Mouse (Mus musculus) T-helper 2 cell (primary cell): ENCODE results near the gene Krt8.
"Not testable (repeated sequence)": the region's sequence is repeated elsewhere in the genome, so short reads cannot be mapped to it uniquely, and the experiment has no call there.

Experiments
- in situ Hi-C: fragments of 300-600 bp; cut with MboI, MseI; formaldehyde crosslinking; loops from one replicate; pipeline ENCODE4 v1.15.1; 2025; ENCODE audit warnings: high pct_unique_total_duplicates

The Krt8 gene

DNA sequence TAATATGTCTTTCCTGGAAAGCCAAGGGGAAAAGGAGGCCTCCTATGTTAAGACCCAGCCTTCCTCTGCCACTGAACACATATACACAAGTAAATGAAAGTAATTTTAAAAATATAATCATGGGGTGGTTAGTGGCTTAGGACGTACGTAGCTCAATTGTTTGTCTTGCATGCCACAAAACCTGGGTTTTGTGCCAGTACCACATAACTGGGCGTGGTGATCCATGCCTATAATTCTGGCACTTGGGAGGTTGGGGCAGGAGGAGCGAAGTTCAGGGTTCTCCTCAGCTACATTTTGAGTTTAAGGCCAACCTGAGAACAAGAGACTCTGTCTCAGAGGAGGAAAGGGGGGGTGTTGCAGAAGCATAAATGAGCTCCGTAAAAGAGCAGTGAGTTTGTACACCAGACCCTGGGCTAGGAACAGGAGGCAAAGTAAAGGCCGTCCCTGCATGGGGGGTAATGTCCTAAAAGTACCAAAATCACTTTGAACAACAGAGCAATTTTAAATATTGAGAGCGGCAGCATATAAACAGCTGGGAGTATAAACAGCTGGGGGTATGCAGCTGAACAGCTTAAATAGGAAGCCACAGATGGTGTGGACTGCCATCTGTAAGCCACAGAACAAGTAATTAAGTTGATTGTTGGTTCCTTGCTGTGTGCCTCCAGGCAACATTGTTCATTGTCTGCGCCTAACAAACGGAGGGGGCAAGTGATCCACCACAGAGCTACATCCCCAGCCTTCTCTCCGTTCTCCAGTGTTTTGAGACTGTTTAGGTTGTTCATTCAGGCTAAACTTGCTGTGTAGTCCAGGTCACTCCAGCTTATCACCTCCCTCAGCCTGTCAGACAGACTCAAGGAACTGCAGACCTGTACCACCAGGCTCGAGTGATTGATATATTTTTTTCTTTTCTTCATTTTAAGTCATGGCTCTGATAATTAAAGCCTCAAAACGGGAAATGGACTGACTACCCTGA is 3.1 kb upstream of the Krt8 start:
- in situ Hi-C loops: no loop called here

DNA sequence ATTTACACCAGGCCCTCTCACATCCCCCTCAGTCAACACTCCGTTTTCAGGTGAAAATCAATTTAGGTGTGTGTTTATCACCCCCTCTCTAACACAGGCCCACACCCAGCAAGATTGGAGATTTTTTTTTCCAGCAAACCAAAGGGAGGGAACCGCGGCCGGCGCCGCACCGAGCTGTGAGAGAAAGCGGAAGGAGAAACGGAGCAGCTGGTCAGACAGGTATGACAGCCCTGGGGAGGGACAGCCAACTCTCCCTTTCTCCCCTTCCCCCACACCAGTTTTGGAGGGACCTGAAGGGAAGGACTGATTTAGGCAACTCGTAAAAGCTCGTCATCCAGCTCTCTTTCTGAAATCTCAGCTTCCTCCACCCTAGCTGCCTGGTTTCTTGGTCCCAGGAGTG is 2.0 kb upstream of the Krt8 start:
- in situ Hi-C loops: no loop called here

DNA sequence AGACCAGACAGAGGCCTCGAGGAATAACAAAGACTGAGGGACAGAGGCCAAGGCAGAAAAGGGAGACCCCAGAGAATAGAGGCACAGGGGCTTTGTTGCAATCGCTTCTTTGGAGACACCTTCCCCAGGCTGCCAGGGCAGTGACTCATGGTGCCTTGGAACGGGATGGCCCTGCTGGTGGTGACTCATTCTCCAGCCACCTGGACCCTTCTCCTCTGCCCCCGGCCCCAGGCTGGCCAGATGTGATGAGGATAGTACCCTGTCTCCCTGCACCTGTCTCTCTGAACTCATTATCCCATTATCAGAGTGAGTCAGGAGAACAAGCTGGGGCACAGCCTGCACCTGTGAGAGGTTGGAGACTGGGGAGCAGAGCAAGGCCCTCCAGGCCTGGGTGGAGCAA is 1.0 kb upstream of the Krt8 start:
- in situ Hi-C loops: no loop called here

DNA sequence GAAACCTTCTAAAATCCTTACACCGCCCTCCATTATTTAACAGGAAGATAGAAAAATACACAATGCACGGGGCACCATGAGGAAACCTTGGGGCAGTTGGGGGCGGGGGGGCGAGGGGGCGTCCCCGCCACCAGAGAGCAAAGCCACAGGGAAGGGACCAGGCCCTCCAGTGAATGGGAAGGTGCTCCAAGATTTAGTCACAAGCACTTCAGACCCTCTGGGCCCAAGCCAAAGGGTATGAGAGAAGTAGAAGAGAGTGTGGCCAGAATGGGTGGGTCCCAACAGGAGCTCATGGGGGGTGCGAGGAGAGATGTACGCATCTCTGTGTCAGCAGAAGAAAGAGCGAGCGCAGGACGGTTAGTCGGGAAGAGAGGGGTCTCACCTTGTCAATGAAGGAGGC is 766 bp downstream of the Krt8 start:
- in situ Hi-C loops: no loop called here

DNA sequence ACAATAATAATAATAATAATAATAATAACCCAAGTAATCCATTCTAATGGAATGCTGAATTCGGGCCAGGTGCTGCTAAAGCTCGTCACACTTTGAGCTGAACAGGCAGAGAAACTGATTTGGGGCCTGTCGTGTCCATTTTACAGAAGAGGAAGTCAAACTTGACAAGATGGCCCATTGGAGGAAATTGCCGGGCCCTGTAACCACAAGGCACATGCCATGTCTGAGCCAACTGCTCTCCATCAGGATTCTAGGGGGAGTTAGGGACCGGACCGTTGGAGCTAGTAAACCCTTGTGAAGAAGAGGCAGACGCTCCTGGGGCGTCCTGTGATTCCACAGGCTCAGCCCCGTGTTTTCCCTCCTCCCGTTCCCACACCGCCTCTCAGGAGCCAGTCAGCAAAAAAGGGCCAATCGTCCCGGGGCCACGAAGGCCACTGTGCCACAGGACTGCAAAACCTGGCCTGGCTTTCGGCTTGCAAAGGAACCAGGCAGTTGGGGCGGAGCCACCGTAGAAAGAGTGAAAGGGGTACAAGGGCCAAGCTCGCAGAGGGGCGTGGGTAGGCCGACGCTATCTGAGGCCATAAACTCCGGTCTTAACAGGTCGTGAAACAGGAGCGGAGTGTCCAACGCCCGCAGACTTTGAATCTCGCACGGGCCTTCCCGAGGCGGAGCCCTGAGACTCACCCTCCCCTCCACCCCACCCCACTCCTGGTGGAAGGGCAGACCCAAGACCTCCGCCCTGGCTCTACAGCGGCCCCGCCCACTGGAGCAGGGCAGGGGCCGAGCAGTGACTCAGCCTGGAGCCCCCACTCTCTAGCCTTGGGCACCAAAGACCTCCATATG is 1.4 kb downstream of the Krt8 start:
- in situ Hi-C loops: no loop called here

DNA sequence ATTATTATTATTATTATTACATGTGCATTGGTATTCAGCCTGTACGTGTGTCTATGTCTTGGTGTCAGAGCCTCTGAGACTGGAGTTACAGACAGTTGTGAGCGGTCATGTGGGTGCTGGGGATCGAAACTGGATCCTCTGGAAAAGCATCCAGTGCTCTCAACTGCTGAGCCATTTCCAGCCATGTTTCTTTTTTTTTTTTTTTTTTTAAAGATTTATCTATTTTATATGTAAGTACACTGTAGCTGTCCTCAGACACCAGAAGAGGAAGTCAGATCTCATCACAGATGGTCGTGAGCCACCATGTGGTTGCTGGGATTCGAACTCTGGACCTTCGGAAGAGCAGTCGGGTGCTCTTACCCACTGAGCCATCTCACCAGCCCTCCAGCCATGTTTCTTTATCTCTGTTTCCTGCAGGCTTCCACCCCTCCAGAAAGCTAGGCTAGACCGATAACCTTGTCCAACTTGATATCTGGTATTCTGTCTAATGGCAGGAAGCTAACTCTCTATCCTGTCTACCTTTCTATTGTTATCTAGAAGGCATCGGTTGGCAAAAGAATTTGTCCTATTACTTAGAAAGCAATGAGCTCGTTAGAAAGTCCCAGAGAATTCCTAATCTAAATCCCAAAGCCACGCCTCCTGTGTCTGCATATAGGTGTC is 4.5 kb downstream of the Krt8 start:
- in situ Hi-C loops: no loop called here

DNA sequence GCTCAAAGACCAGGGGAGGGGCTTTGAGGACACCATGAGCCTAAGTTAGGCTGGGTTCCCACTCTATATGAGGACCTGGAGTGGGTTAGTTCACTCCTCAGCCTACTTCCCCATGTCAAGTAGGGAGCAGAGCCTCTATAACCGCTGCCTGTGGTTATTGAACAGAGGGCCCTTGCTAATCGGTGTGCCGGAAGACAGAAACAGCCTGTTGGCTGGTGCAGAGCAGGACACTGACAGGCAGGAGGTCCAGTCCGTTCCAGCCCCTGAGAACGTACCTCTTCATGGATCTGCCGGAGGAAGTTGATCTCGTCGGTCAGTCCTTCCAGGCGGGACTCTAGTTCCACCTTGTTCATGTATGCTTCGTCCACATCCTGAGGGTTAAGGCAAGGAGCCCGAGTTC is 5.1 kb downstream of the Krt8 start:
- in situ Hi-C loops: no loop called here

DNA sequence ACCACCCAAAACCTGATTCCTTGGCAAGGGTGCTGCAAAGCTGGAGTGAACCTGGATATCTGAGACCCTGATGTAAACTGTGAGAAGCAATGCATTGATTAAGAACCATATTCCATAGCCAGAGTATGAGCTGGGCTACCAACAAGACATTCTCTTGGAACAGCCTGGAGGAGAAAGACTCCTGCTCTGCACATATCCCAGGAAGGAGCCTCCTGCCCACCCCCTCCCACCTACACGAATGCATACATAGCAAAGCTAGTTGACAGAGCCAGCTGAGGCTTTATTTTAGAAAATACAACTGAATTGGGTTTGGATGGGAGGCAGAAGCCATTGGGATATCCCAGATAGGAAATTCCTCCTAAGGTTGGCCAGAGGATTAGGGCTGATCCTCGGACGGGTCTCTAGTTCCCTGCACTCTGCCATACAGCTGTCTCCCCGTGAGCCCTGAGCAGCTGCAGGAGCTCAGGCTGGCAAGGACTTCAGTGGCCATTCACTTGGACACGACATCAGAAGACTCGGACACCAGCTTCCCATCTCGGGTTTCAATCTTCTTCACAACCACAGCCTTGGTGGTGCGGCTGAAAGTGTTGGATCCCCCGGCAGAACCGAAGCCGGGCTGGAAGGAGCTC is 7.7 kb downstream of the Krt8 start:
- in situ Hi-C loops: not testable (repeated sequence)

DNA sequence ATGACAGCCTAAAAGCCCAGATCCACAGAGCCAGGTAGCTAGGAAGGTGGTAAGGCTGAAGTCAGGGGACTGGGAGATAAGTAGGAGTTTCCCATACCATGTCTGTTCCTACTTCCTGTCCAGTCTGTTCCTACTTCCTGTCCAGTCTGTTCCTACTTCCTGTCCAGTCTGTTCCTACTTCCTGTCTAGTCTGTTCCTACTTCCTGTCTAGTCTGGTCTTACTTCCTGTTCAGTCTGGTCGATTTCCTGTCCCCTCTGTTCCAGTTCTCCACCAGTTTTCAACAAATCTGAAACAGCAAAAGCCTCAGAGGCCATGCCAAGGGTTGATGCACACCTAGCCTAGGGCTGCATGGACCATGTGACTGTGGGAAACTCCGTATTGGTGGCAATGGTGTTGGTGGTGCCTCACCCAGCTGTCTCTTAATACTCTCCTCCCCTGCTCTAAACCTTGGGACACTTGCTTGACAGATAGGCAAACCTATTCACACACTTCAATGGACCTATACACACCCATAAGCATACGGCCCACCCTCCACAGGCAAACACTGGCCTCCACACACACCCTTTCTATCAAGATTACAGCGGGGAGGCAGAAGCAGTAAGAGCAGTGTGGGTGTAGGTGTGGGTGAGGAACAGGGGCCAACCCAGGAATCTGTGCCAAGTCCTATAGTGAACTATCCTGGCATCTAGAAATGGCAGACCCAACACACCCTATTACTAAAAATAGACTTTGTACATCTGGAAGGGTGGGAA is 8.6 kb downstream of the Krt8 start:
- in situ Hi-C loops: no loop called here

DNA sequence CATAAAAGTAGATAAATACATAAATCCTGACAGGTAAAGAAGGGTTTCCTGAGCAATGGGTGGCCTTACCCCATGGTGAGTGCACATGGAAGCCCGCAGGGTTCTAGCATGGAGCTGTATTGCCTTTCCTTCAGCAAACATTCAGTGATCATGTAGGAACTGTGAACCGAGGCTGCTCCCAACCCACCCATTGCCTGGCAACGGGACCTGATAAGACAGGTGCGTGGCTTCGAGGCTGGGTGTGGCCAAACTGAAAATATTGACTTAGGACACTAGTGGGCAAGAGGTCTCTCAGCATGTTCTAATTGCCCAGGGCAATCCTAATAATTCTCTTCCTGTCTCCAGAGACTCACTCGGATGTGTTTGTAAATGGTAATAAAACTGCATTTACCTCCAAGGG is 9.9 kb downstream of the Krt8 start:
- in situ Hi-C loops: no loop called here

DNA sequence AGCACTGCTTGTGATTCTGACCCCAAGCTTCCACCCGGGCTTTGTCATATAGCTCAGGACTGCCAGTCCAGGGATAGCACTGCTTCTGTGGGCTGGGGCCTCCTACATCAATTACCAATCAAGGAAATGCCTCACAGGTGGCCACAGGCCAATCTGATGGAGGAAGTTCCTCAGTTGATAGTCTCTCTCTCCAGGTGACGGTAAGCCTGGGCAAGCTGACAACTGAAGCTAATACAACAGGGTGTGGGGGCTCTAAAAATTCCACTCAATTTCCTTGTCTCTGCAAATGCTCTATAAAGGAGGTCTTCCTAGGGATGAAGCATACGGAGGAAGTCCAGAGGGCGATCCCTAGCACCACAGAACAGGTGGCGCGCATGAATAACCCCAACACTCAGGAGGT is 13.3 kb downstream of the Krt8 start:
- in situ Hi-C loops: no loop called here

DNA sequence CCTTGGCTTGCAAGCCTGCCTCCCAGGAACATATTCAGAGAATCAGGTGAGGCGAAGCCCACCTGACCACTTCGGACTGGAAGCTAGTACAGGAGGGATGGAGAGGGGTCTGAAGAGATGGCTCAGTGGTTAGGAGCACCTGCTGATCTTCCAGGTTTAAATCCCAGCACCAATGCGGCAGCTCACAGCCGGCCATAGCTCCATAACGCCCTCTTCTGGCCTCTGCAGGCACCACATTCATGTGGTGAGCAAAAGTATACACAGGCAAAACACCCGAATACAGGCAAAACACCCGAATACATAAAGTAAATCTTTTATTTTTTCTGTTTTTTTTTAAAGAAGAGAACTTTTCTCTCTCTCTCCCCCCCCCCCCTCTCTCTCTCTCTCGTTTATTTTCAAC is 15.6 kb downstream of the Krt8 start:
- in situ Hi-C loops: loop anchor here (5.0 kb wide), 1 partner anchor 74 kb away; no protein-coding TSS in a partner anchor

DNA sequence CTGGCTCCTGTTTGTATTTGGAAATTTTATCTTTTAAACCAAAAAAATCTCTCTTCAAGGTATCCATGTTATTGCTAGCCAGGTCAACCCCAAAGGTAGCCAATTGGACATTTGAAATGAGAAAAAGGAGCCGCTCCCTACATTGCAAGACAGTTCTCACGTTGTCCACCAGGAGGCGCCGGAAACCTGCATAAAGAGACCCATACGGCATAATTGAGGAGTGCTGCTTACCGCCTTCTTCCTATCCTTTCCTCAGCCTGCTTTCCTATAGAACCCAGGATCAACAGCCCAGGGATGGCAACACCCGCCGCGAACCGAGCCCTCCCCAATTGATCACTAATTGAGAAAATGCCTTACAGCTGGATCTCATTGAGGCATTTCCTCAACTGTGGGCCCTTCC is 16.2 kb downstream of the Krt8 start:
- in situ Hi-C loops: loop anchor here (5.0 kb wide), 1 partner anchor 74 kb away; no protein-coding TSS in a partner anchor

DNA sequence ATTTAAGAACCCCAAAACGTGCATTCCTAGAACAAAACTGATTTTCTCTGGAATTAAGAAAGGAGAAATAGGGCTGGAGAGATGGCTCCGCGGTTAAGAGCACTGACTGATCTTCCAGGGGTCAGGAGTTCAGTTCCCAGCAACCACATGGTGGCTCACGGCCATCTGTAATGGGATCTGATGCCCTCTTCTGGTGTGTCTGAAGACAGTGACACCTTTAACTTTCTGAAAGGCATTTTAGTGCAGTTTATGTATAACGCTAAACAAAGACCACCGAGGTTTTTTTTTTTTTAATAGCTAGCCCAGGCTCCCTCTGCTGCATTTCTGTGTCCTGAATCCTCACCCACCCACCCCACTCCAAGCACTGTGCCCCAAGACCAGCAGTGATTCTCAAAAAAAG is 19.5 kb downstream of the Krt8 start:
- in situ Hi-C loops: loop anchor here (5.0 kb wide), 1 partner anchor 78 kb away; no protein-coding TSS in a partner anchor

DNA sequence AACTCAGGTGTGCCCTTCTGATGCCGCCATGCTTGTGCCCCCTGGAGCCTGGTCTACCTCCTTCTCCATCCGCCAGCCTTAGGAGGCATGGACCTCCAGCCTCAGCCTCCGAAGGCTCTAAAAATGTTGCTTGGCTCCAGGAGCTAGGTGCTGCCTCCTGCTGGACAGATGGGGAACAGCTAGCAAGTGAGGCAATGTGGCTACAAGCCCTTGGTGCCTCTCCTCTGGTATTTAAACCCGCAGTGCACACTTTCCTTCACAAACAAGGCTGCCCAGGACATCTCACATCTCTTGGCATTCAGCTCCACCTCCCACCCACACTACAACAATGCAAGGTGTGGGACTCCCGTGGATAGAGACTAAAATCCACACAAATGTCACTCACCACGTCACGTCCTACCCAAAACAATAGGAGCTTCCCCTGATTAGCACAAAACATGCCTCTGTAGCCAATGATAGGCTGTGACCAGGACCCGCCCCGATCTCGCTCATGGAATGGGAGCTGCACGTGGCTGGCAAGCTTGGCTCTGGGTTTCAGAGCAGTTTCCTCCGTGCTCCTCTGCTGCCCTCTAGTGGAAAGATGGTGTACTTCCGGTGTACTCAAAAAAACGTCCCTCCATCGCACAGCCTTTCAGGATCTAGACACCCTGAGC is 20.2 kb downstream of the Krt8 start:
- in situ Hi-C loops: no loop called here

DNA sequence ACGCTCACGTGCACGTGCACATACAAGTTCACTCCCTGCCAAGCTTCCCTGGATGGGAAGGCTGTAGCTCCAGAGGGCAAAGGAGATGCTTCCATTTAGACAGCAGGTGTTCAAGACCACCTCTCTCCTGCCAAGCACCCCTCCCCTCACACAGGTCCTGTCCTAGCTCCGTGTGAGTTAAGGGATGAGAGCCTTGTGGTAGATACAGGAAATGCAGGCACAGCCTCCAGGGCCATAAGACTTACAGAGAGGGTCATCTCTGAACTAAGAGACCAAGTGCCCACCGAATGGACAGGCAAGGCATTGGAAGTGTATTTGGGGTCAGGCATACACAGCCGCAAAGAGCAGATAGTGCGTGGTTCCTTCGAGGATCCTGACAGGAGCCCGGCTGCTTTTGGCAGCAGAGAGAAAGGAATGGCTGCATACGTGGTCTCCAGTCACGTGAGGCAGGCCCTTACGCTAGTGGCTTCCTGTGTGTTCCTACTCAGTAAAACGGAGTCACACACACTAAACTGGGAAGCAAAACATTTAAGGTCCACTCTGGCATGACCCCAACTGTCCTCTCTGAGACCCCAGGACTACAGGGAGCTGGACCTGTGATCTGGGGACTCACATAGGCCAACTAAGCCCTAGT is 20.9 kb downstream of the Krt8 start:
- in situ Hi-C loops: no loop called here

DNA sequence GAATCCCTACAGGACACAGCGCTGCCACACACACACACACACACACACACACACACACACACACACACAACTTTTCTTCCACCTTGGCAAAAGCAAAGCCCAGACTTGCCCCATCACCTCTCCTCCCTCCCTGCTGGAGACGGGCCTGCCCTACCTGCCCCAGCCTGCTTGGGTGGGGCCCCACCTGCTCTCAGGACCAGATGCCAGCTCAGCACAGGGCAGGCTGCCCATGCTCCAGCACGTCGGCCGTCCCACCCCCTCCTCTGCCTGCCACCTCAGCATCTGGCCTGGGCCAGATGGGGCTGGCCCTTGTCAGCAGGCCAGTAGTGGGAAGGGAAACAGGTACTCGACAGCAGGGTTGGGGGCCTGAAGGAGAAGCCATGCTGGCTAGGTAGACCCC is 23.4 kb downstream of the Krt8 start:
- in situ Hi-C loops: no loop called here

DNA sequence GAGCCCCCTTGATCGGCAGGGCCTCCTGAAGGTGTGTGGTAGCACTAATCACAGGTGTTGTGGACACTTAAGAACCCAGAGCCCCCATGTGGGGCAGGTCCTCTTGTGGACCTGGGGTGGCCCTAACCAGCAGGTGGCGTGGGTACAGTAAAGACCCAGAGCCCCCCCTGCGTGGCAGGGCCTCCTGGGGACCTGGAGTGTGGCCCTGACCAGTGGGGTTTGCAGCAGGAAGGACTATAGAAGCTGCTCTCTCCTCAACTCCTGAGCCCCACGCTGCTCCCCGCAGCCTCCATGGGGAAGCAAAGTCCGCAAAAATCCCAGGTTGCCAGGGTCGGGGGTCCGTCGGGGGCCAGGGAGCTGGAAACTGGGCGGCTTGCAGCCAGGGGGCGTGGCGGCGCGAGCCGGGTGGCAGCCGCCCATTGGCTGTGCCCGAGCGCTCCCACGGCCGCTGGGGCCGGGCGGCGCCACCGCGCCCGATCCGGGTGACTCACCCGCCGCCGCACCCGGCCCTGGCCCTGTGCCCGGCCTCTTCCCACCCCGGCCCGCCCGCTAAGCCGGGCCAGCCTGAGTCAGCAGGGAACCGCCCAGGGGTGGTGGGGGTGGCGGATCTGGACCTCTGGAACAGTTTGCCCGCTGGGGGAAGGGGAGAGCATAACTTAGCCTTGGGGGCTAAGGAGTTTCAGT is 27.1 kb downstream of the Krt8 start:
- in situ Hi-C loops: loop anchor here (10.0 kb wide), 1 partner anchor 442 kb away; the partner anchor contains the start of gene Krt84

DNA sequence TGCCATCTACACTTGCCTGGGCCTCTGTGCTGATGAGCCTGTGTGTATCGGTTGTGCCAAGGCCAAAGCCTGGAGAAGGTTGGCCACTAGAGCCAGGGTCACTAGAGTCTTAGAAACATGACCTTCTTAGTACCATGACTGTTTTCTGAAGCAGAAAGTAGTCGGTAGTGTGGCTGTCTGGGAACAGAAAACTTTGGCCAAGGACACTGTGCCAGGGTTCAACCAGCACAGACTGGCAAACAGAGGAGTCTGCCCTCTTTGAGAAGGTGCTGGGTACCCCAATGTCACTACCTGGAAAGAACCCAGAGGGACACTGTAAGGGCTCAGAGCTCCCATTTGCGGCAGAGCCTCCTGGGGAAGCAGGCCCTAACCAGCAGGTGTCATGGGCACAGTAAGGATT is 27.6 kb downstream of the Krt8 start:
- in situ Hi-C loops: loop anchor here (10.0 kb wide), 1 partner anchor 442 kb away; the partner anchor contains the start of gene Krt84
